Mouse (Mus musculus): ENCODE measurements around the gene Ajuba. TPM values are rescaled to one million over a fixed set of nuclear protein-coding genes. Genes with fewer than 3 reads are reported as not detected.
A peak's percentile ranks its signal among the peaks of the same experiment; 100 is the strongest.
"Not testable (repeated sequence)": the region's sequence is repeated elsewhere in the genome, so short reads cannot be mapped to it uniquely, and the experiment has no call there.

The Ajuba gene
- polyA plus RNA-seq (2015; fragmentation: Nextera tagmentation; extraction: Ambion mirVana): 3.9 and 4.4 TPM in 2 replicates

DNA sequence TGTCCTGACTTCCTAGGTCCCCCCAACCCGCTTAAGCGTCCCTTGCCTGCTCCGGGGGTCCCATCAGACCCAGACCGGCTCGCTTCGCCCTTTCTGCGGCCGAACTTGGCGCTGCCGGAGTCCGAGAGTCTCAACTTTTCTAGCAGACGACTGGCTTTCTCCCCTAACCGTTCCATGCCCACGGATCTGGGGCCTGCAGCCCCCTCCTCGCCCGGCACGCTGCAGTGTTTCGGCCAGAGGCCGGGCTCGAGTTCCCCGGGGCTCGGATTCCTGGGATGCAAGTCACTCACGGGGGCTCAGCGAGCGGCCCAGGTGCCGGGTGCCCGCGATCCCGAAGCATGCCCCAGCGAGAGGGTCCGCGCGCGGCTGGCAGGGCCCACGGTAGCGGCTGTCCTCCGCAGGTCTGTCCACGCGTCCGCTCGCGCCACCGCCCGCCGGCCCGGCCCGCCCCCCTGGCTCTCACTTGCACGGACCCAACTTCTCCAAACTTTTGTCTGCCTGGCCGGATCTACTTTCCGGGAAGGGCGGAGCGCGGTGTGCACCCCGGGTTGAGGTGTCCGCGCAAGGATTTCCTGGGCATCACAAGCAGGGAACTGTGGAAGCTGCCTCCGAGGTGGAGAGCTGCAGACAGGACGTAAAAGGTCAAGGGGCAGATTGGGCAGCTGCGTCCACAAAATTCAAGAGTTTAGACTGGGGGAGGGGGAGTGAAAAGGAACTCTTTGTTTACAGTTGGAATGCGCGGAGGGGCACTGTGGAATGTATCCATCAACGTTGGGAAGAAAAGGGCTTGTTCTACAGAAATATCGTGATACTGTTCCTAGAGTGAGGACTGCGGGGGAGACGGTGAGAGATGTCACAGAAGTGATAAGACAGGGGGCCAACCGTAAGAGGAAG, at the start of gene Ajuba:
Gene Ajuba (minus strand): TSS at position 470 of the 894 bp plus-strand sequence.
- Histone ChIP-seq H3K27ac (peak within 1 kb of the TSS; percentile 56), H3K27me3 (peaks cover 74% of the 10 kb centered on the region), H3K36me3 (no peaks in the 10 kb centered on the region), H3K4me1 (replicated peaks) (peaks cover 75% of the 10 kb centered on the region), H3K9ac (peak within 1 kb of the TSS; percentile 72), H3K9me3 (replicated peaks) (no peaks in the 10 kb centered on the region), H3K4me3 (replicated peaks) (peak within 1 kb of the TSS; percentile 65), H3K4me2 (peak within 1 kb of the TSS; percentile 71)
- ATAC-seq (ENCODE audit: low read depth): peak; percentile 14; the same call in 1 of the 2 replicates
- DNase-seq: no peak
- WGBS (ENCODE audit: insufficient replicate concordance): under 1% methylated on average over 66 of the region's 66 CpGs

DNA sequence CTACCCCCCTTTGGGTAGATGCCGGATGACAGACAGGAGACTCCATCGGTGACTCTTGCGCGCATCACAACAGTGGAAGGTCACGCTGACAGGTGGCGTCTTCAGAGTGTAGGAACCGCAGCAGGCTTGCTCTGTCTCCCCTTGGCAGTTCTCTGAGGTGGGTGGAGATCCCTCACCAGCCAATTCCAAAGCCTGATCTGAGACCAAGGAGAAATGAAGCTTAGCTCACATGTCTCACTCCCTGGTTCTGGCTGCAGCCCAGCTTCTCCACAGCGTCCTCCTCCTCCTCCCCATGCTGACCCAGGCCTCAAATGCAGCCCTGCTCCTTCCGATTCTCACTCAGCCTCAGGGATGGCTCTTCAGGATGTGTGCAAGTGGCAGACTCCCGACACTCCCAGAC, 47.6 kb upstream of the Ajuba start:
- WGBS (ENCODE audit: insufficient replicate concordance): 79% methylated on average over 10 of the region's 10 CpGs
- no peak for DNase-seq
- H3K27ac ChIP-seq: no peak overlapping the region

DNA sequence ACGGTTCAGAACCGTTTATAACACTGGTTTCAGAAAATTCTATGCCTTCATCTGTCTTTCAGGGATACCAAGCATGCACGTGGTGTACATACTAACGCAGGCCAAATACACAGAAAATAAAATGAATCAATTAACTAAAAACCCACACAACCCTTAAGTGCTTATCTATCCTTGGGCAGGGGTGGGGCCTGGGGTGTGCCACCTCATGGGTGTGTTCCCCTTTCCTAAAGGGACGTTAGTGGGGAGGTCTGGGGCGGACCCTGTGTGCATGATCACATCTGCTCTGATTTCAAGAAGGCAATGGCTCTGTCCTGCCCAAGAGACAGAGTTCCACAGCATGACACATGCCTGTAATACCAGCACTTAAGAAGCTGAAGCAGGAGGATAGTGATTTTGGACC, 46.0 kb upstream of the Ajuba start:
- H3K4me3 ChIP-seq (replicated peaks): no peak overlapping the region
- peaks cover 16% of the 10 kb centered on the region for H3K4me1 ChIP-seq (replicated peaks)
- no peaks in the 10 kb centered on the region for H3K36me3 ChIP-seq
- no peaks in the 10 kb centered on the region for H3K9me3 ChIP-seq (replicated peaks)
- peaks cover 25% of the 10 kb centered on the region for H3K27me3 ChIP-seq
- H3K4me2 ChIP-seq: no peak overlapping the region
- H3K27ac ChIP-seq: no peak overlapping the region
- no peak for DNase-seq
- WGBS (ENCODE audit: insufficient replicate concordance): 50% methylated on average over 6 of the region's 6 CpGs
- ATAC-seq (ENCODE audit: low read depth): peak; percentile 69
- H3K9ac ChIP-seq: no peak overlapping the region

More for the DNA sequence above, 47.6 kb upstream of the Ajuba start:
- H3K9ac ChIP-seq: no peak overlapping the region
- no peaks in the 10 kb centered on the region for H3K36me3 ChIP-seq
- H3K4me3 ChIP-seq (replicated peaks): no peak overlapping the region
- H3K27me3 ChIP-seq: peaks cover 28% of the 10 kb centered on the region
- H3K4me2 ChIP-seq: no peak overlapping the region
- H3K4me1 ChIP-seq (replicated peaks): peaks cover 16% of the 10 kb centered on the region
- no peak for ATAC-seq (ENCODE audit: low read depth)
- no peaks in the 10 kb centered on the region for H3K9me3 ChIP-seq (replicated peaks)

DNA sequence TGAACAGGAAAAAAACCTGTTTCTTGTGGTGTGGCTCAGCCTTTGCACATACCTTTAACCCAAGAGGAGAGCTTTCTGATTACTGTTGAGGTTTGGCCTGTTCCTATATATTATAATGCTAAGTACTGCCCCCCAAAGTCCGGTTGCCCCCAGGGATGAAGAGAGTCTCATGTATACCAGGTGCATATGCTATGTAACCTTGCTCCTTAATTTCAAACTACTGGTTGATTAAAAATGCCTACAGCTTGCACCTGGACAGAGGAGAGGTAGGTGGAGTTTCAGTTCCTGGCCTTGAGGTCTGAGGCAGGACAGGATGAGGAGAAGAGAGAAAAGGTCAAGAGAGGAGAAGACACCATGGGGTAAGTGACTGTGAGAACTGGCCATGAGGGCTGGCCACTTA, 43.8 kb upstream of the Ajuba start, which contains the start of gene Psmb11:
Gene Psmb11 (plus strand): TSS at position 301 of the 400 bp plus-strand sequence.
- WGBS (ENCODE audit: insufficient replicate concordance): 66% methylated on average over 1 of the region's 1 CpGs
- H3K9ac ChIP-seq: no peak within 1 kb of the TSS
- H3K9me3 ChIP-seq (replicated peaks): no peaks in the 10 kb centered on the region
- no peak within 1 kb of the TSS for H3K4me3 ChIP-seq (replicated peaks)
- H3K4me2 ChIP-seq: no peak within 1 kb of the TSS
- DNase-seq: no peak
- no peak within 1 kb of the TSS for H3K27ac ChIP-seq
- H3K27me3 ChIP-seq: peaks cover 15% of the 10 kb centered on the region
- ATAC-seq (ENCODE audit: low read depth): no peak
- peaks cover 4% of the 10 kb centered on the region for H3K36me3 ChIP-seq
- H3K4me1 ChIP-seq (replicated peaks): peaks cover 27% of the 10 kb centered on the region

DNA sequence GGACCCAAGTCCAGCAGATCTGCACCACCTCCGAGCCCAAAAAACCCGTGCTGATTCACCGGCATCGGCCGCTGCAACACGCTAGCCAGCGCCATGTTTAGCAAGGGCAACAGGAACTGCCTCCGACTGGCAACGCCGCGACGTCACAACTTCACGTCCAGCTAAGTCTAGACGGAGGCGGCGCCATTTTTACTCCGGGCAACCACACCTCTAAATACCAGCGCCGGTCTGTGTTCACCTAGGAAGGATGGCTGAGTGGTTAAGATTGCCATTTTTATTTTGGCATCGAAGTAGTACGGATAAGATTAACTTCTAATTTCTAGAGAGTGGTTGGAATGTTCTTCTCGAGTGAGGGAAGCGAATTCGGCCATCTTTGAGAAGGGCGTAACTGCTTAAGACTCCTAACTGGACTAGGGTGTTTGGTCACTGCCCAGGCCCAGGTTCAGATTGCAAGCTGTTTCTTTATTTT, 40.6 kb upstream of the Ajuba start, which contains the start of gene Psmb5:
Gene Psmb5 (minus strand): TSS at position 126 of the 469 bp plus-strand sequence.
- peak; percentile 88 for ATAC-seq (ENCODE audit: low read depth)
- peak; percentile 82 for DNase-seq
- Histone ChIP-seq H3K4me1 (replicated peaks) (peaks cover 28% of the 10 kb centered on the region), H3K36me3 (peaks cover 28% of the 10 kb centered on the region), H3K4me3 (replicated peaks) (peak within 1 kb of the TSS; percentile 88), H3K27ac (peak within 1 kb of the TSS; percentile 80), H3K27me3 (no peaks in the 10 kb centered on the region), H3K4me2 (peak within 1 kb of the TSS; percentile 82), H3K9me3 (replicated peaks) (no peaks in the 10 kb centered on the region), H3K9ac (peak within 1 kb of the TSS; percentile 92)
- under 1% methylated on average over 24 of the region's 25 CpGs for WGBS (ENCODE audit: insufficient replicate concordance)

GRCm38 (mm10) chr14:54617152-54617896, 40.0 kb upstream of the Ajuba start:
- 1% methylated on average over 38 of the region's 38 CpGs for WGBS (ENCODE audit: insufficient replicate concordance)

DNA sequence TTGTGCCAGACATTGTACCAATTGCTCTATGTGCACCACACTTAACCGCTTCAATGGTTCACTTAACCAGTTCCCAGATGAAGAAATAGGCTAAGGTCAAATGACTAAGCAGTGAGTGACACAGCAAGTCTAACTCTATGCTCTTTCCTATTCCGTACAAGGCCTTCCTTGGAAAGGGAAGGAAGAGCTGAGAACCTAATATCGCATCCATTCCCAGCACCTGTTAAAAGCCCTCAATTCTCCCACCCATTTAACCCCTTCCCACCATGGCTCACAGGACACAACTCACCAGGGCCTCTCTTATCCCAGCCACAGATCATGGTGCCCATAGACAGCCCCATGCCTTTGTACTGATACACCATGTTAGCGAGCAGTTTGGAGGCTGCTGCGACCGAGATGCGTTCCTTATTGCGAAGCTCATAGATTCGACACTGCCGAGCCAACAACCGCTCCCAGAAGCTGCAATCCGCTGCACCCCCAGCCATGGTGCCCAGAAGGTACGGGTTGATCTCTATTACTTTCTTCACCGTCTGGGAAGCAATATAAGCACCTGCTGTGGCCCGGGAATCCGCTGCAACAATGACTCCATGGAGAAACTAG, 39.0 kb upstream of the Ajuba start:
- peak overlapping the region; percentile 82 for H3K4me2 ChIP-seq
- WGBS (ENCODE audit: insufficient replicate concordance): 83% methylated on average over 16 of the region's 16 CpGs
- ATAC-seq (ENCODE audit: low read depth) (no peak), DNase-seq (no peak)
- H3K27me3 ChIP-seq: no peaks in the 10 kb centered on the region
- H3K9ac ChIP-seq: no peak overlapping the region
- H3K4me1 ChIP-seq (replicated peaks): peaks cover 22% of the 10 kb centered on the region
- peaks cover 42% of the 10 kb centered on the region for H3K36me3 ChIP-seq
- peak overlapping the region; percentile 39 for H3K27ac ChIP-seq
- H3K9me3 ChIP-seq (replicated peaks): no peaks in the 10 kb centered on the region
- H3K4me3 ChIP-seq (replicated peaks): peak overlapping the region; percentile 88

More at GRCm38 (mm10) chr14:54617152-54617896, 40.0 kb upstream of the Ajuba start:
- ATAC-seq (ENCODE audit: low read depth) (peak; percentile 61), DNase-seq (no peak)
- H3K4me3 ChIP-seq (replicated peaks): peak overlapping the region; percentile 88
- peaks cover 33% of the 10 kb centered on the region for H3K36me3 ChIP-seq
- H3K4me2 ChIP-seq: peak overlapping the region; percentile 82
- peaks cover 22% of the 10 kb centered on the region for H3K4me1 ChIP-seq (replicated peaks)
- H3K27ac ChIP-seq: peak overlapping the region; percentile 80
- no peaks in the 10 kb centered on the region for H3K9me3 ChIP-seq (replicated peaks)
- H3K27me3 ChIP-seq: no peaks in the 10 kb centered on the region
- H3K9ac ChIP-seq: peak overlapping the region; percentile 92

DNA sequence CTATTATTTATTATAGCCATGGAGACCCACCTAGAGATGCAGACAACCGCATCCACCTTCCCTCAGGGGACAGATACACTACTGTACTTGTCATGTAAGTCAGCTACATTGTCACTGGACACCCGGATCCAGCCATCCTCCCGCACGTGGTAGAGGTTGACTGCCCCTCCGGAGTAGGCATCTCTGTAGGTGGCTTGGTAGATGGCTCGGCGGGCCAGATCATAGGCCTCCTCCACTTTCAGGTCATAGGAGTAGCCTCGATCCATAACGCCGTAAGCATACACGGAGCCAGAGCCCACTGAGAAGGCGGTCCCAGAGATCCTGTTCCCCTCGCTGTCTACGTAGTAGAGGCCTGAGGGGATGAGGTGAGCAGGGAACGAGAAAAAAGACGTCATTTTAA, 36.8 kb upstream of the Ajuba start:
- H3K4me3 ChIP-seq (replicated peaks); H3K27ac ChIP-seq; DNase-seq; H3K27me3 ChIP-seq; ATAC-seq (ENCODE audit: low read depth); H3K9ac ChIP-seq; H3K9me3 ChIP-seq (replicated peaks); H3K4me2 ChIP-seq: not testable (repeated sequence)
- WGBS (ENCODE audit: insufficient replicate concordance): 86% methylated on average over 16 of the region's 16 CpGs
- Histone ChIP-seq H3K36me3 (peaks cover 45% of the 10 kb centered on the region), H3K4me1 (replicated peaks) (peaks cover 22% of the 10 kb centered on the region)

GRCm38 (mm10) chr14:54610648-54611047, 33.3 kb upstream of the Ajuba start:
- Histone ChIP-seq H3K4me3 (replicated peaks) (no peak overlapping the region), H3K9ac (no peak overlapping the region), H3K27me3 (no peaks in the 10 kb centered on the region), H3K9me3 (replicated peaks) (no peaks in the 10 kb centered on the region), H3K4me2 (no peak overlapping the region), H3K36me3 (peaks cover 36% of the 10 kb centered on the region), H3K27ac (peak overlapping the region; percentile 0; the same call in 1 of the 2 replicates), H3K4me1 (replicated peaks) (peaks cover 12% of the 10 kb centered on the region)
- ATAC-seq (ENCODE audit: low read depth) (no peak), DNase-seq (no peak)
- WGBS (ENCODE audit: insufficient replicate concordance): 80% methylated on average over 6 of the region's 6 CpGs

GRCm38 (mm10) chr14:54609962-54610361, 32.6 kb upstream of the Ajuba start:
- no peak overlapping the region for H3K27ac ChIP-seq
- 49% methylated on average over 4 of the region's 4 CpGs for WGBS (ENCODE audit: insufficient replicate concordance)
- H3K27me3 ChIP-seq: no peaks in the 10 kb centered on the region
- H3K36me3 ChIP-seq: peaks cover 30% of the 10 kb centered on the region
- ATAC-seq (ENCODE audit: low read depth): no peak
- DNase-seq: no peak
- H3K4me3 ChIP-seq (replicated peaks): no peak overlapping the region
- no peaks in the 10 kb centered on the region for H3K9me3 ChIP-seq (replicated peaks)
- no peak overlapping the region for H3K4me2 ChIP-seq
- H3K4me1 ChIP-seq (replicated peaks): peaks cover 12% of the 10 kb centered on the region
- H3K9ac ChIP-seq: no peak overlapping the region

DNA sequence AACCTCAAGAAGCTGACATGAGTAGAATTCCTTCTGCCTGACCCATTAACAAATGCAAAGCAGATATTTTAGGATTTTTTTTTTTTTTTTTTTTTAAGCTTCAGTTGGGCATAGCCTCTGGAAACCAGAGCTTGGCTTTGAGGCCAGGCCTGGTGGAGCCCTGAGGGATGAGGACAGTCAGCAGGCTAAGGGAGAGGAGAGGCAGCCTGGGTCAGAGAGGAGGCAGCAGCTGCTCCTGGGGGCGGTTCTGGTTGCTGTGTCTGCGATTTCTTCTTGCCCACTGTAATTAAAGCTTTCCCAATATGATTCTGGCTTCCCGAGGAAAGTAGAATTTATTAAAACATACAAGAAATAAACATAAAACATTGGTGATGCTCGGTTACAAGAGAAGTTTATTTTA, 31.9 kb upstream of the Ajuba start:
- Histone ChIP-seq H3K27me3 (no peaks in the 10 kb centered on the region), H3K4me3 (replicated peaks) (no peak overlapping the region), H3K4me2 (no peak overlapping the region), H3K4me1 (replicated peaks) (peaks cover 19% of the 10 kb centered on the region), H3K27ac (no peak overlapping the region; the same call in 1 of the 2 replicates), H3K9ac (no peak overlapping the region), H3K9me3 (replicated peaks) (no peaks in the 10 kb centered on the region), H3K36me3 (peaks cover 24% of the 10 kb centered on the region)
- DNase-seq: no peak
- WGBS (ENCODE audit: insufficient replicate concordance): 69% methylated on average over 4 of the region's 4 CpGs
- ATAC-seq (ENCODE audit: low read depth): no peak
